ENCODE assay signal across 7 mouse cellular contexts in genomic region chr6:77381309-77381708, GRCm38 (mm10).
"Had no signal": no experiment of that assay in that cellular context is flagged by ENCODE, and none has a peak within 500 bp of the region (broad histone marks: within the 10 kb centered on the region; RNA-seq: fewer than 3 reads in every experiment).

No protein-coding gene starts in this region.

- DNase-seq: kidney, adult 2 months; kidney, postnatal 14 days; lung, adult 18-20 months; right cerebral cortex, postnatal 14 days; thymus, postnatal 4 days had no signal

- ATAC-seq: intestine, embryonic 16.5 days; midbrain, embryonic 13.5 days had no signal
